Mouse (Mus musculus) C2C12 (cell line): Measurements from ENCODE around the gene Chd9.

Source experiments
- CTCF ChIP-seq: IDR thresholded peaks from one replicate; pipeline ENCODE4 v1.5.1; 2011; ENCODE audit not compliant: control insufficient read depth, insufficient read depth, insufficient read length
- MAX ChIP-seq: IDR thresholded peaks from one replicate; pipeline ENCODE4 v1.6.1; 2011; ENCODE audit warnings: mild to moderate bottlenecking, control low read depth
- MYOD1 ChIP-seq: IDR thresholded peaks from one replicate; pipeline ENCODE4 v1.6.1; 2011; ENCODE audit warnings: low read depth; ENCODE audit not compliant: control insufficient read depth, insufficient read length
- USF1 ChIP-seq: IDR thresholded peaks from one replicate; pipeline ENCODE4 v1.6.1; 2011; ENCODE audit warnings: low read depth, mild to moderate bottlenecking, control low read depth, moderate library complexity

DNA sequence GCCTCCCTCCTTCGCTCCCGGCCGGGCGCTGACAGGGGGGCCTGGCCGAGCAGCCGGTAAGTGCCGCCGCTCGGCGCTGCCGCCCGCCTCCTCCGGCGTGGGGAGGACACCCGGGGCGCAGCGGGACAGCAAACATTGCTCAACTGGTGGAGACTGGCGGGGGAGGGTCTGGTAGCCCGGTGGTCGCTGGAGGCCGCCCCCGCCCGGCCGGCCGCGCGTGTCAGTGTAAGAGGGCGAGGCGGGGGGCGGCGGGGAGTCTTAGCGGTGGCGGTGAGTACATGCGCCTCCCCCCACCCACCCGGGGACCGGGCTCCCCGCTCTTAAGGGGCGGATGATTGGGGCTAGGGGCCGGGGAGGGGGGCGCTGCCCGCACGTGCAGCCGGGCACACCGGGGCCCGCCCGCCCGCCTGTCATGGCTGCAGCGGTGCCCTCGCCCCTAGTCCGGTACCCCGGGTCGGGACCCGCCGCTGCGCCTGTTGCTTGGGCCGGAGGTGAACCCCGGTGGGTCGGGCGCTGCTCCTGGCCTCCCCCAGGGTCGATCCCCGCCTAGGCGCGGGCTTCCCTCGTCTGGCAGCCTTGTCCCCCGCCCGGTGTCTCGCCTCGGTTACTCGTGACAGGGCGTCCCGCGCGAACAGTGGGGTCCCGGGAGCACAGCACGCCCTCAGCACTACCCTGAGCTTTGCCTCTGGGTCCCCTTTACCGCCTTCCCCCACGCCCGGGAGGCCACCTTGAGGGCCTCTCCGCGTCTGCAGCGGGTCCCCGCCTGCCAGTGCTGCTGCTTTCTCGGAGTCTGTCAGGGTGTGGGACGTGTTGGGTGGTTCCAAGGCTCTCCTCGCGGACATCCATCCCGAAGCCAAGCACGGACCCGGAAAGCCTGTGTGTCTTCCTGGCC is 80.7 kb downstream of the Chd9 start:
- no peak for TF ChIP-seq CTCF
- no peak for TF ChIP-seq USF1
- TF ChIP-seq MAX, result no peak
- TF ChIP-seq MYOD1, result no peak
